Mouse (Mus musculus): ENCODE measurements at regions not wholly inside any gene's neighbourhood (a gene's known extent, or its start where the extent isn't known, plus 50 kb on each side); places are given as distances from the start of the nearest gene placed in this dataset.
A peak's percentile ranks its signal among the peaks of the same experiment; 100 is the strongest.
"Not testable (repeated sequence)": the region's sequence is repeated elsewhere in the genome, so short reads cannot be mapped to it uniquely, and the experiment has no call there.

DNA sequence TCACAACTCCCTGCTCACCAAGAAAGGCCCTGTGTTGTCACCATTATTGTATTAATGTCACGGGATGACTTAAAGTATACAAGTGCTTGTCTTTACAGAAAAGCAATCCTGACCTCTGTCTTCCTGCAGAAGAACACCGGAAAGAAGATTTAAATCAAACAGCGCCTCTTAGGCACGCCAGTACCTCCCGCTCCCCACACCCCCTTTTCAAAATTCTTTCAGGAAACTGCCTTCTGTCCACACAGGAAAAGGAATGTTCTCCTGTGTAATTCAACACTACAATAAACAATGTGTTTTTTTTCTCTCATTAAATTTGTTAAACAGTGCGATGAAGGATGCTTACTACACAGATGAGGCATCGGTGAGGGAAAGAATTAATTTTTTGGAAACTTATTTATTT, 112.6 kb upstream of the Stt3b start:
- DNase-seq (ENCODE audit: low read depth) = no peak

DNA sequence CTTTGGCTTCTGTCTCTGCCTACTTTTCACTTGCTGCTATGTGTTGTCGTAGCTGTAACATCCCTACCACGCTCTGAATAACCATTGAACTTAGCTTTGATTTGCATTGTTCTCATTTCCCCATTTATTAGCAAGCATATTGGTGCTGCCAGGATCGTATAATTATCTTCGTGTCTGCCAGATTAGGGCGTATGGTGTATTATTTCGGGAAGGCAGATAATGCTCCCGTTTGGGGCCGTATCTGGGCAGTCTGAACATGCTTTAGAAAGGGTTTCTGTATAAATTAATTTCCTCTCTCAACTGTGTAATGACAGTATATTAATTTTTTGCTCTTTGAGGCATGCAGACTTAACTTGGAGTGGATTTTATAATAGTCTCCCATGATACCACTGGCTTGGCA, 116.5 kb upstream of the Stt3b start:
- no peak for DNase-seq (ENCODE audit: low read depth)

DNA sequence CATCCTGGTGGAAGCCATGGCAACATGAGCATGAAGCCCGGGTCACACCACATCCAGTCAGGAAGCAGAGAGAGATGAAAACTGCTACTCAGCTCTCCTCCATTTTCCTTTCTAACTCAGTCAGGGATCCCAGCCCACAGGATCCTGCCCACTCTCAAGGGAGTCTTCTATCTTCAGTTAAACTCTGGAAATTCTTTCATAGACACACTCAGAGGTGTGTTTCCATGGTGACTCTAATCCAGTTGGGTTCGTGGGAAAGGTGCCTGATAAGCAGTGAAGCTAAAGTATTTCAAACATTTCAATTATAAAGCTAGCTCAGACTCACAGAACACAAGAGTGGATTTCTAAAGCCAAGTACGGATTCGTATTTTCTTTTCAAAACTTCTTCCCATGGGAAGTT, 120.0 kb upstream of the Stt3b start:
- DNase-seq (ENCODE audit: low read depth) = no peak

DNA sequence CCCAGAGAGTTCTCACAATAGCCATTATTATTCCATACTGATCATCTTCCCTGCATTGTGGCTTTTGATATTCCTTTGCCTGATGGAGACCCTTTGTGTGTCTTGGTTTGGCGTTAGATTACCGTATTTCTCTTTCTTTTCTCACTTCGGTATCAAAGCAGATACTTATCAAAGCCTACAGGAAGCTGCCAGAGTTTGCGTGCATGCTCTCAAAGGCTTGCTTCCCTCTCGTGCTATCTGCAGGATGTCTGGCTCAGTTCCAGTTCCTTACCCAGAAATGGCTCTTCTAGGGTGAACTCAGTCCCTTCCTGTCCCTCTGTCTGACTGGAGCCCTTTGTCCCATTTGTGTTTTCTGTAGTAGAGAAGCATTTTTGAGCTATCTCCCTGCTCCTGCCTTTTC, 124.5 kb upstream of the Stt3b start:
- peak; percentile 86 for DNase-seq (ENCODE audit: low read depth)

DNA sequence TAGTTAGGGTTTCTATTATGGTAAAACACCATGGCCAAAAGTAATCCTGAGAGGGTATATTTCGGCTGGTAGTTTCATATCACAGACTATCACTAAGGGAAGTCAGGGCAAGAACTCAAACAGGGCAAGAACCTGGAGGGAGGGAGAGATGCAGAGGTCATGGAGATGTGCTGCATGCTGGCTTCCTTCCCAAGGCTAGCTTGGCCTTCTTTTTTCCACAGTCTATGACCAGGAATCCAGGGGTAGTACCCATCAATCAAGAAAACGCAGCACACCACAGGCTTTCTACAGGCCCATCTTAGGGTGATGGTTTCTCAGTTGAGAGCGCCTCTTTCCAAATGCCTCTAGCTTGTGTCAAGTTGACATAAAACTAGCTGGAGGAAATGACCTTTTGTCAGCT, 126.1 kb upstream of the Stt3b start:
- DNase-seq (ENCODE audit: low read depth) = no peak

DNA sequence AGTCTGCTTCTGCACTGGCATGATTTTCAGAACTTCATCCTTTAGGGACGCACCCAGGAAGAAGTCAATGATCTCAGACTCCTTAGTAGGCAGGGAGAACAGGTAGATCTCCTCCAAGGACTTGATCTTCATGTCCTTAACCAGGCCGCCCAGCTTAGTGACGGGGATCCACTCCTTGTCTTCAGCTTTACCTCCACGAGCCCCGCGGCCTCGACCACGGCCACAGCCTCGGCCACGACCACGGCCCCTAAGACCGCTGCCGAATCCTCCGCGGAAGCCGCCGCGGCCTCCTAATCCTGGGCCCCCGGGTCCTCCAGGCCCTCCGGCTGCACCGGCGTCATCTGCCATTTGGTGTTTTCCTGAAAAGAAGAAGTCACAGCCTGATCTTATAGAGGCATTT, 128.0 kb upstream of the Stt3b start:
- DNase-seq (ENCODE audit: low read depth) = not testable (repeated sequence)

DNA sequence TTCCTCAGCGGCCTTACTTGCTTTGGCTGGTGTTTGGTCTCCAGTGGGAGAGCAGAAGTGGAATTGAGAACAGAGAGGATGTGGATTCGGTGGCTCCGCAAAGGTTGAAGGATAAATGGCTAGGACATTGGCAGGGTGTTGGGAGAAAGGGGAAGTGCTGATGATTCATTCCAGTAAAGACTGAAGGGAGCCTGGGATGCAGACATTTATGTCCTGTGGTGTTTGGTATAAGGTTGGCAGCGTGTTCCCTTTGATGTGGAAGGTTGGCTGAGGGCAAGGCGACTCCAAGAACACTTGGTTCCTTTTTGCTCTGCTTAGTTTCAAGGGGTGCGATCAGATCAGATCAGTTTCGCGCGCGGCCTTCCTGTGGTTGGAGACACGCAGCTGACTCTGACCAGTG, 136.5 kb upstream of the Stt3b start:
- no peak for DNase-seq (ENCODE audit: low read depth)

DNA sequence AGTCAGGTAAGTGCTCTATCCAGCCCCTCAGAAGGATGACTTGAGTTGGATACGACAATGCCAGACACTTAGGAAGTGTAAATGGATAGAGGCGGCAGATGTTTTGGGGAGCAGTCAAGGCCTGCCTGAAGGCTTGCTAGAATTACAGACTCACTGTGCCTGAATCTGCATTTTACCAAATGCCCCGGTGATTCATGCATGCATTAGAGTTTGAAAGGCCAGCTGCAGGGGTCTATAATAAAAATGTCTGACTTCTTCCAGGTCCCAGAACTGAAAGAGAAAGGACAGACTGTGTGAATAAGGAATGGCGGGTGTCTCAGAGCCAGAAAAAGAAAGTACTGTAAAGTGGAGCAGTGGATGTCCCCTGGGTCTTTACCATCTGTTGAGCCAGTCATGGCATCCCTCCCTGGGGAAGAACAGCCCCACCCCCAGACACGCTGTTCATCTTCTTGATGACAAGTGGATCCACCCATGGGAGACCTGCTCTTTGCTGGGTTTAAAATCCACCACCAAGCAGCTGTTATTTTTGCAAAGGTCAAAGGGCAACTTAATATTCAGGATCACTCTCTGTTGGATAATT, 140.6 kb upstream of the Stt3b start:
- no peak for DNase-seq (ENCODE audit: low read depth)

DNA sequence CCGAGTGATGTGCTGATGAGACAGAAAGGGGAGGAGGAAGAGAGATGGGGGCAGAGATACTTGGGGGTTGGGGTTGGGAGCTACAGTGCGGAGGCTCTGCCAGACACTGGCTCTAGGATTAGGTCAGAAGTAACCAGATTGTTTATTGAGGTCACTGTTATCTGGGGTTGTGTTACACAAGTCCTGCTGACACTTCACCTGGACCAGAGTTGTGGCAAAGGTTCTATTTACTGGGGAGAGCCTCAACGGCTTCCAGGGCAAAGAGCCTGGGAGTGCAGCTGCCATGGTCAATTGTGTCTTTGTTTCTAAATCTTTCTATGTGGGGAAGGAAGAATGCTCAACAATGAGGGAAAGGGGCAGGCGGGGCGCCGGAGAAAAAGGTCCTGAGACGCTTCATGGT, 144.6 kb upstream of the Stt3b start:
- no peak for DNase-seq (ENCODE audit: low read depth)

DNA sequence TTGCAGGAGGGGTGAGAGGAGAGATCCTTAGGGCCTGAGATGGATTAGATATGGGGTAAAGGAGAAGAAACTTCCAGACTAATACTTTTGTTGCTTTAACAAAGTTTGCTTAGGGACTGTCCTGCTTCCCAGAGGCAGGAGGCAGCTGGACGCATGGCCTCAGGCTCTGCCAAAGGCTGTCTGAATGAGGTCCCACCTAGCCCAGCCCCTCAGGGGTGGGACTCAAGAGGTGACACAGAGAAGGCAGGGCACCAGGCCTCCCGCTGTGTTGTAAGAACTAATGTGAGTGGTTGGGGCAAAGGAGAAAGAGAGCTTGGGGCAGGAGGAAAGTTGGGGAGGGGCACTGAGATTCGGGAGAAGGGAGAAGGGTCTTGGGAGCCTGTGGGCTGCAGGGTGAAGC, 145.9 kb upstream of the Stt3b start:
- no peak for DNase-seq (ENCODE audit: low read depth)

DNA sequence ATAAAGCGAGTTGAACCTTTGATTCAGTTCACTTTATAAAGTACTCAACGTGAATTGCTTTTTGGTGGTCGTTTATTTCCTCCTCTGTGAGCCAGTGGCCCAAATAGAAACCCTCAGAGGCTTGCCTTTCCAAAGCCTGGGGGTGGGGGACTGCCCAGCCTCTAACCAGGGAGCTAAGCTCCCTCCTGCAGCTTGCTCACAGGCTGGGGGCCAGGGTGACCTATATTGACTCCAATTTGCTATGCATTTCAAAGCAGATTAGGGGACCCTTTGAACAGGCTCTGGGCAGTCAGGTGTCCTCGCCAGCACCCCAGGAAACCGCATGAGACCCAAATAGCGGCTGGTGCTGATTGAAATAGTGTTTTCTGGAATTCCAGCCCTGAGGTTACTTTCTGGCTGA, 146.4 kb upstream of the Stt3b start:
- DNase-seq (ENCODE audit: low read depth) = no peak

DNA sequence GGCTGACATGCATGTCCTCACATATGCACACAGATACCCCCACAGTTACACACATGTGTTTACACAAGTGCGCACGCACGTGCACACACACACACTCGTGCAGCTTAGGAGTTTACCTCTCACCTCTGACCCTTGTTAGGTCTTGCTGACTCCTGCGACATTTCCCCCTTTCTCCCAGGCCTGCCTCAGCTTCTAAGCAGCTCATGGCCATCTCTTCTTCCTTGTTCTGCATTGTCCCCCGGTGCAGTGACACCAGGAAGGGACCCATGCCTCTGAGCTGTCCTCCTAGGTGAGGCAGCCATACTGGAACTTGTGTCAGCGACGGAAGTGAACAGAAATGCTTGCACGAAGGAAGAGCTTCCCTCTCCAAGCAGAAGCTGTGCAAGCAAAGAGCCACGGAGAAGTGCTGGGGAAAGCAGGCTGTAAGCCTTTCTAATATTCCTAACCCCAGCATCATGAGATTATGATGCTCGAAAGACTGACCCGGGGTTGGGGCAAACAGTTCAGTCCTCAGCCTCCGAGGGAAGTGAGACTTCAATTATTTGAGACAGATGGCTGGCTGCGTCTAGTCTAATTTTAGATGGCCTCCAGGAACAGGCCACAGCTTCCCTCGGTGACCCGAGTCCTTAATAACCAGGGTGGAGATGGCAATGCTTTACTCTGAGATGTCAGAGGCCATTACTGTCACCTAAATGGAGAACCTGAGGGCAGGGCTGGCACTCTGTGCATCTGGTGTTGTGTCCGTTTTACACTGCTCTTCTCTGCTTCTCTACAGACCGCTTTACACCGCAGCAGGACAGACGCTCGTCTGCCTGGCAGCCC, 147.9 kb upstream of the Stt3b start:
- no peak for DNase-seq (ENCODE audit: low read depth)

DNA sequence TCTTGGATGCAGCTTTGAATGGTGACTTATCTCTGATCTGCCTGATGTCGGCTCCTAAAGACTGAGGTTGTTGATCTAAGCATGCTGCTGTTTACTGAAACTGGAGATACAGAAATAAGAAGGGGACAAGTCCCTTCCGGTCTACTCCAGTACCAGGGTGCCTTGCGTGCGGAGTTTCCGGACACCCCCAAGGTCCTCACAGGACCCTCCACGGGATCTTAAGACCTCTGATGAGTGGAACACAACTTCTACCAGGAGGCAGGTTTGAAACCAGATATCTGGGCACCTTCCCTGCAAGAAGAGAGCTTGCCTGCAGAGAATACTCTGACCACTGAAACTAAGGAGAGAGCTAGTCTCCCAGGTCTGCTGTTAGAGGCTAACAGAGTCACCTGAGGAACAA, 148.9 kb upstream of the Stt3b start:
- DNase-seq (ENCODE audit: low read depth) = not testable (repeated sequence)

DNA sequence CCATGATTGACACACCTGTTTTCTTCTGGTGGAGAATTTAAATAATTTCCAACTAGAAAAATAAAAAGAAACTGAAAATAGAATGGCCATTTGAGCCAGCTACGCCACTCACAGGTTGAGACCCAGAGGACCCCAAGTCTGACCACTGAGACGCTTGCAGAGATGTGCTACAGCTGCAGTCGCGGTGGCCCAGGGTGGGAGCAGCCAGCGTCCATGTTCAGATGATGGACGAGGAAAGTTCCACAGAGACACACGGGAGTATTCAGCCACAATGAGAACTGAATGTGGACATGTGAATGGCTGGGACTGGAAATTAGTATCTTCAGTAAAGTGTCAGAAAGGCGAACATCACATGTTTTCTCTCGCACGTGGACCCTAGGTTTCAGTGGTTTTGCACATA, 155.1 kb upstream of the Stt3b start:
- DNase-seq (ENCODE audit: low read depth) = no peak

DNA sequence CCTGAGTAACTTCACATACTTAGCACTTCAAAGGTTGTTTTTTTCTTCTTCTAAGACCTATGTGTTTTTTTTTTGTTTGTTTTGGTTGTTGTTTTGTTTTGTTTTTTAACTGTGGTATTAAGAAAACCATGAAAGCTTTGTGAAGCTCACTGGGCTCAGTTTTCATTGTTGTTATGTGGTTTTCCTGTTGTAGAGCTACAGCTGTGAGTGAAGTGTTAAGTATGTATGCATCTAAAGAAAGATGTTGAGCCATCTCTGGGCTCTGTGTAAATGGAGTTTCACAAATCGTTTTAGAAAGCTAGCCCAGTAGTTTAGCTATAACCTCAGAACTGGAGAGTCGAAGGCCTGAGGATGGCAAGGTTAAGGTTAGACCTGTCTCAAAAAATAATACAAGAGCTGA, 158.4 kb upstream of the Stt3b start:
- DNase-seq (ENCODE audit: low read depth) = peak; percentile 66

DNA sequence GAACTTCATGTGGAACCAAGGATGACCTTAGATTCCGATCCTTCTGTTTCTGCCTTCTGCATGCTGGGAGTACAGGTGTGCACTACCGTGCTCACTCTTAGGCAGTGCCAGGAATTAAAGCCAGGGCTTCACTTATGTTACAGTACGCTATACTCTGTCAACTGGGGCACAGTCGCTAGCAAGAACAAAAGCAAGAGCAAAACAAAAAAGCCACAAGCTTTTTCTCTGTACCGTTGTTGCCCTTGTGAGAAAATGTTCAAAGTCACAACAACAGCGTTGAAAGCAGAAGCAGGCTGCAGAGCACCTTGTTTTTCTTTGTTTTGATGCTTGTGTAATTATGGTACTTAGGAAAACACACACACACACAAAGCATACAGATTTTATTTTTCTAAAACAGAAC, 161.4 kb upstream of the Stt3b start:
- peak; percentile 73 for DNase-seq (ENCODE audit: low read depth)

DNA sequence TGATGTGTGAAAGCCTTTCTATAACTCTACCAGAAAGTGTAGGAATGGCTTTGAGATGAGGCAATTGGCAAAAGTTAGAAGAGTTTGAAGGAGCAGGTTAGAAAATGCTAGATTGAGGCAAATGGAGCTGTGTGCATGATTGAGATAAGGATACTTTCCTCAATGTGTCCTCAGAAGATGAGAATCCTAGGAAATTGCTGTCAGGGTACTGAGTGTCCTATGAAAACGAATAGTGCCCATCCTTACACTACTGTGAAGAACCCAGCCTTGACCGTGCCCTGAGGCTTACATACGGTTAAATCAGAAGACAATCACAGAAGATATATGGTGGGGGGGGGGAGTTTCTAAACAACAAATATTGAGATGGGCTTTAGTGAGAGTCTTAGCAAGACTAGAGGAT, 162.8 kb upstream of the Stt3b start:
- no peak for DNase-seq (ENCODE audit: low read depth)

DNA sequence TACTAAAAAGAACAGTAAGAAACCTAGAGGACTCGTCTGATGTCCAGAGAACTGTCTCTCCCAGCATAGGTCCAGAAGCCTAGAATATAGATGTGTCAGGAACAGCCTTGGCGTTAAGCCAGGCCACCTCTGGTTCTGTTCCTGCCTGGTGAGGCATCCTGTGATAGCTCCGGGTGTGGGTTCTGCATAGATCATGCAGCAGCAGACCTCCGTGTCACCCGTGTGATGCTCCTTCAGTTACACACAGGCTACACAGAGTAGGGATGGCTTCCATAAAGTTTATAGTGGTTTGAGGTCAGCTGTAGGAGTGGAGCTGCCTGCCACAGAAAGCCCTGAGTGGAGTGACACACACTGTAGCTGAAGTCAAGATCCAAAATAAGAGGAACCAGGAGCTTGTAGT, 163.6 kb upstream of the Stt3b start:
- peak; percentile 35 for DNase-seq (ENCODE audit: low read depth)

DNA sequence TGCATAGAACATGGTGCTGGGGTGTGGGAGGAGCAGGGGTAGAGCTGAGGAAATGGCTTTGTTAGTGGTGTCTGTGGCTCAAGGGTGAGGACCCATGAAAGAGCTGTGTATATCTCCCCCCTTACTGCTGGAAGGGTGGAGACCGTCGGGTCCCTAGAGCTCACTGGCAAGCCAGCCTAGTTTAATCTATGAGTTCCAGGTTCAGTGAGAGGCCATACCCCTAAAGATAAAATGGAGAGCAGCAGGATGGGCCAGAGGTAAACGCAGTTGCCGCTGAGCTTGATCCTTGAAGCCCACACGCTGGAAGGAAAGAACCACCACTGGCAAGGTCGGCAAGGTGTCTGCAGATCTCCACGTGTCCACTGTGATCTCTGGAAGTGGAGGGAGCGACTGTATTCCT, 164.1 kb upstream of the Stt3b start:
- DNase-seq (ENCODE audit: low read depth) = no peak

DNA sequence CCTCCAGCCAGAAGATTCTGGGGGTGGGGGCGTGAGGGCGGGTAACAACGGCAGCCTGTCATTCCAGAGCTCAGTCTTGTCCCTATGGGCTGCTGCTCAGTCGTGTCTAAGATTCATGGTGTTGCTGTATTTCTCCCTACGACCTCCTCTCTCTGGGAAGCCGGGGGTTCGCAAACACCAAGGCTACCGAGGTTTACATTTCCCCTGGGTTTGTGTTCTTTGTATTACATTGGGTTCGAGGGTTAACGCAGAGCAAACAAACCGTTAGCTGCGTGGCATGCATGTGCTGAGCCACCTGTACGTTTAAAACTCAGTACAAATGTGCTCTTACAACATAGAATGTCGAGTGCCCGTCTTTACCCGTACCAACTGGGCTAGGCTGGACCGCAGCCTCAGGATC, 166.0 kb upstream of the Stt3b start:
- no peak for DNase-seq (ENCODE audit: low read depth)

DNA sequence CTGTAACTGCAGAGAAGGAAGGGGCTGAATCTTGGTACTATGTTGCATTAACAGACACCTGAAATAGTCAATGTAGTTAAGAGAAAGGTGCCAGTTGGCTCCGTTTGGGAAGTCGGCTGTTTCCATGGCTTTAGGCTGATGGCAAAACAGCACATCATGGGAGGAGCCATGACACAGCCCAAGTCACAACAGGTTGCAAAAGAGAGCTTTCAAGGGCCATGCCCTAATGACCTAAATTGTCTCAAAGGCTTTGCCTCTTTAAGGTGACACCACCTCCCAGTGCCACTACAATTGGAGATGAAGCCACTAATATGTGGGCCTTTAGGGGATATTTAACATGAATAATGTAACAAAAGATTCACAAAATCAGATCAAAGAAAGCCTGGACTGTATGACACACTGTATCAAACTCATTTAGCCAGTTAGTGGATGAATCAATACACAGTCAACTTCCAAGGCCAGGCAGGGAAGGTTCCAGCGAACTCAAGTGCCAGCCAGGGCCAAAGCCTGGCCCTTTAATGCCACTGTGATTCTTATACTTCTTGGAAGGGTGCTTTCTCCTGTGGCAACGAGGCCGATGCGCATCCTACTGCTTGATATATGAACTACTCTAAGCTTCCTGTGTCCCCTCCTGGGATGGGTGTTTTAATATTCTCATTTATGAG, 167.5 kb upstream of the Stt3b start:
- DNase-seq (ENCODE audit: low read depth) = no peak

DNA sequence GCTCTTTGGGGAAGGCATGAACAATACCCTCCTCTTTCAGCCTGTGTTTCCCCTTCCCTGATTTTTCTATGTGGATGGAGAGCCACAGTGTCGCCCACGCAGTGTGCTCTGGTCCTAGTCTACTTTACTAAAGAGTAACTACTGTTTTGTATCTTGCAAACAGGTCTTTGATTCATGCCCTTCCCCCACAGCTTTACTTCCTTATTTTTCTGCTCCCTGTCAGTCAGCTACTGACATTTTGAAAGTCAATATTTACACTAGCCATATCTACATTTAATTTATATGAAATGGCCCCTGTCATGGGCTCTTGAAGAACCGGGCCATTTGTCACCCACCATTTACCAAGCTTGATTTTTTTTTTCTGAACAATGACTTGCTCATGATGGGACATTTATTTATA, 168.7 kb upstream of the Stt3b start:
- DNase-seq (ENCODE audit: low read depth) = no peak

DNA sequence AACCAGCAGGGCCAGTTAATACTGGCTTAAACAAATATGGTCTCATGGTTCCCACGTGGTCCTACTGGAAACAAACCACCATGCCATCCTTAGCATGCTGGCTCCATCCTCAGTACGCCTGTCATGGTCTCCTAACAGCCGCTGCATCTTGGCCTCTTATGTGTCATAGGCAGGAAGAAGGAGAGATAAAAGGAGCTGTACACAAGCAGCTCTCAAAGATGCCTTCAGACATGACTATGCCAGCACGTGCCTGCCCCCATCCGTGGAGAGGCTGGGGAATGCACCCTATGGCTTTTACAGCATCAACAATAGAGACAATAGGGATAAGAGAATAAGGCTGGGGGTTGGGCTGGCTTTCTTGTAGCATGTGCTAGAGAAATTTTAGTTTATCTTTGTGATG, 171.0 kb upstream of the Stt3b start:
- peak; percentile 83 for DNase-seq (ENCODE audit: low read depth)

DNA sequence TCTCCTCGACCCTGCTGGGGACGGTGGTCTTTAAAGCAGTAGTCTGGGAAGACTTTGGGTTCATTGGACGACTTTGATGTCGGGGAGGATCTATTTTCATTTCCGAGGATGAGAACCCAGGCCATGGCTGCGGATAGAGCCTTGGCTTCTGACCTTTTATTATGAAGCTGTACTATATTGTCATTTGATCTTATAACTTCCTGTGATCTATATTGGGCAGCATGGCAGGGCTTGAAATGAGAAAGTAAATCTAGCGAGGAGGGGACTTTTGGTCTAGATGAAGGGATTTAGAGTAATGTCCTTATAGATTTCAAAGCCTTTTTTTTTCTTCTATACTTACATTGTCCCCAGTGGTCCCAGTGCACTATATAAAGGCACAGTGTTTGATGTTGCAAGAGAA, 172.8 kb upstream of the Stt3b start:
- DNase-seq (ENCODE audit: low read depth) = peak; percentile 42

Measured in naive thymus-derived CD4-positive, alpha-beta T cell, adult 2 months (primary cell).